Mouse (Mus musculus): ENCODE data around the gene 1700010B08Rik.

1700010B08Rik gene

DNA sequence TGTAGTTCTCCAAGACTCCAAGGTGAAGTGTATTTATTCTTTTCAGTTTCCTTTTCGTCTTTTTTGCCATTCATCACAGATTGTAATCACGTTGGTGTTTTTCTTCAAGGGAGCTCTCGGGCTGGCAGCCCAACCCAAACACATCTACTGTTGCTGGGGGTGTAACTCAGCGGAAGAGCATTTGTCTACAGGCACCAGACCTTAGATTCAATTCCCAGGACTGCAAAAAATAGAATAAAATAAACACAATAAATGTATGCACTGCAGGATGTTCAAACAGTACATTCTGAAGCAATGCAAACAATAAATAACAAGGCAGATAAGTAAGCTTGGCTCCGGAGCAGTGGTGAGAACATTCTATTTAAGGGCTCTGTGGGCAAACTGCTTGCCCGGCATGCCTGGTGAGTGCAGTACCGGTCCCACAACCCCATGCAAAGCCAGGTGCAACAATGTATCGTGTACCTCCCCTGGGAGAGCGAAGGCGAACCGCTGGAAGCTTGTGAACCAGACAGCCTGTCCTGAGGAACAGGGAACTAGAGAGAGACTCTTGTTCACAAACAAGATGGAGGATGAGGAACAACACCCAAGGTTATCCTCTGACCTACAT lies 3.1 kb downstream of the 1700010B08Rik start:
- DNase-seq (ENCODE audit: low read depth, low spot score) = no peak

DNA sequence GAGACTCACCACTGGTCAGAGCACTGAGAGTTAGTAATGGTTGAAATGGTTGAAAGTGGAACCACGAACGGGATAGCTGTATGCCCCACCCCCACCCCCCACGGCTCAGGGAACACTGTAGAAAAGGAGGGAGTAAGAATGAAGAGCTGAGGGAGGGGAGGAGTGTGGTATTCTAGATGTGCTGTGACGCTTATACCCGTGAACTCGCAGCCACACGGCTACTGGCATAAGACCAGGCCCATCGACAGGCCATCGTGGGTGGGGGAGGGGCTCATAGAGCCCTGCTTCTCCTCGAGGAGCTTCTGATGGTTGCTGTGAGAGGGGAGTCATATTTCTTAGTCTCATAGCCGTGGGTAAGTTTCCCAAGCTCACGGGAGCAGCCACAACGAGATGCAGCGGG lies 5.2 kb downstream of the 1700010B08Rik start:
- no peak for DNase-seq (ENCODE audit: low read depth, low spot score)

DNA sequence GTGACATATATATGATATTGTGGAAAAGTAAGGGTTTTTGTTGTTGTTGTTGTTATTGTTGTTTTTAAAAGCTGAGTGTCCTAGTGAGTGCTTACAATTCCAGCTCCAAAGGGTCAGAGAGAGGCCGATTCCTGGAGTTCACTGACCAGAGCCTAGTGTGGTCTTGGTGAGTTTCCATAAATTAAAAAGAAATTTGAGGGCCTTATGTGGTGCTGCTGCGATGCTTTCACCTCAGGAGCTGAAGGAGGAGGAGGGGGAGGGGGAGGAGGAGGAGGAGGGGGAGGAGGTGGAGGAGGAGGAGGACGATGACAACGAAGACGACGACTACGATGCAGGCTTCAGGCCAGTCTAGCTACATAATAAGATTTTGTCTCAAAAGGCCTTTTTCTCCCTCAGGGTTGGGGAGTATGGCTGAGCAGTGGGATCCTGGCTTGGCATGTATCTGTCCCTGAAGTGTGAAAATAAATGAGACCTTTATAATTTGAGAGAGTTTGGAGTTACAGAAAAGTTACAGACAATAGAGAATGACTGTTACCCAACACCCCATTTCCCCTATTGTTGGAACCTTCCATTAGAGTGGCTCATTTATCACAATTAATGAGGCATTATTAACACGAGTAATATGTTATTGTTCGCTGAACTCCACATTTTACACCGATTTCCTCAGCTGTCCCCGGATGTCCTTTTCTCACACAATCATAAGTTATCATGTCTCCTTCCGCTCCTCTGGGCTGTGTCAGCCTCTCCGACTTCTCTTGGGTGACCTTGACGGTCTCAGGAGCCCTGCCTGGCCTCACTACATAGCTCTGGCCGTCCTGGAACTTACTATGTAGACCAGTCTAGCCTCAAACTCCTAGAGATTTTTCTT lies 6.0 kb downstream of the 1700010B08Rik start:
- DNase-seq (ENCODE audit: low read depth, low spot score) = no peak

GRCm38 (mm10) chr2:173725819-173726218 lies 6.6 kb downstream of the 1700010B08Rik start:
- no peak for DNase-seq (ENCODE audit: low read depth, low spot score)

- DNase-seq (ENCODE audit: low read depth, low spot score) = no peak
Observed at GRCm38 (mm10) chr2:173730444-173730966, 11.3 kb downstream of the 1700010B08Rik start.

GRCm38 (mm10) chr2:173734426-173734825 lies 15.2 kb downstream of the 1700010B08Rik start:
- no peak for DNase-seq (ENCODE audit: low read depth, low spot score)

GRCm38 (mm10) chr2:173737222-173737989 lies 18.2 kb downstream of the 1700010B08Rik start, which contains the start of gene Vapb:
Gene Vapb (plus strand): TSS chr2:173737511.
- peak; percentile 98 for DNase-seq (ENCODE audit: low read depth, low spot score)

- DNase-seq (ENCODE audit: low read depth, low spot score) = no peak
Observed at GRCm38 (mm10) chr2:173738232-173738631, 19.0 kb downstream of the 1700010B08Rik start.

DNA sequence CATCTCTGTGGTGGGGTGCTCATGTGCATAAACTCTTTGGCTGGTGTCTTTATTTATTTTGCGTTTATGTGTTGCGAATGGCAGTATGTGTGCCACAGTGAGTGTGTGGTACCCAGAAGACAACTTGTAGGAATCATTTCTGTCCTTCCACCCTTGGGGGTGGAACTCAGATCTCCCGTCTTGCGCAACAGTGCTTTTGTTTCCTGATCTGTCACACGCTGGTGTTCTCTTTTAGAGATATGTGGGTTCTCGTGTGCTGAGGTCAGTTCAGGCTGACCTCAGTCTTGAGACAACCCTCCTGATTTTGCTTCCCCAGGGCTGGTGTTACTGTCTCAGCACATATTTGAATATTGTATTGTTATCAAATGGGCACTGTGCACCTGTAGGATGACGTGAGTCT lies 19.9 kb downstream of the 1700010B08Rik start:
- no peak for DNase-seq (ENCODE audit: low read depth, low spot score)

- no peak for DNase-seq (ENCODE audit: low read depth, low spot score)
Observed at GRCm38 (mm10) chr2:173742090-173742489, 22.9 kb downstream of the 1700010B08Rik start.

- no peak for DNase-seq (ENCODE audit: low read depth, low spot score)
Observed at GRCm38 (mm10) chr2:173742744-173743143, 23.5 kb downstream of the 1700010B08Rik start.

- no peak for DNase-seq (ENCODE audit: low read depth, low spot score)
Observed at GRCm38 (mm10) chr2:173744070-173744815, 25.0 kb downstream of the 1700010B08Rik start.

DNA sequence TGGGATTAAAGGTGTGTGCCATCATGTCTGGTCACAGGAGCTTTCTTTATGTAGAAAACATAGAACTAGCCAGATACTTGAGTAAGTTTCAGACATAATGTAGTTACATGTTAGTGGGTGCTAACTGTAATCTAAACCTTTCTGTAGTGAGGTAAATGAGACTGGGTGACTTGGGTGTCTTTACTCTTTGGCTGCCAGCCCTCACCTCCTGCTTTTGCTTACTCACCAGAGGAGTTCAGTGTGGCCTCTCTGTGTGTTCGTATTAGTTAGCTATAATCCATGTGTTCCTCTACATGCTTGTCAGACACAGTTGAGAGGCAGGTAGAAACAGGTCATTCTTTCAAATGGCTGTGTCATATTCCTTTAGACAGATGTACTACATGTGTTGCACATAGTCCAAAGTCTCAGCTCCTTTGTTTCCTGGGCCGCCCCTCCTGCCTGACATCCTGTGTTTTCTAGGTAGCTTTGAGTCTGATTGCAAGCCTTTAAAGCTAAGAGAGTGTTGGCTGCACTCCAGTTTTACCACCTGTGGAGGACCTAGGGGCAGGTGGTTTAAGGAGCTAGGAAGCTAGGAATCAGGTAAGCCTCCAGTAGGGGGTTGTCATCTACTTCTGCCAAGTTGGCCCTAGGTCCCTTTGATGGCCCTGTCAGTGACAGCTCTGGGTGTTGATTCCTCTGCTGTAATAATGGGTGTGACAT lies 29.9 kb downstream of the 1700010B08Rik start:
- no peak for DNase-seq (ENCODE audit: low read depth, low spot score)

GRCm38 (mm10) chr2:173755433-173756144 lies 36.4 kb downstream of the 1700010B08Rik start:
- DNase-seq (ENCODE audit: low read depth, low spot score) = no peak

- no peak for DNase-seq (ENCODE audit: low read depth, low spot score)
Observed at GRCm38 (mm10) chr2:173757624-173758155, 38.5 kb downstream of the 1700010B08Rik start.

GRCm38 (mm10) chr2:173760607-173761006 lies 41.4 kb downstream of the 1700010B08Rik start:
- no peak for DNase-seq (ENCODE audit: low read depth, low spot score)

GRCm38 (mm10) chr2:173764629-173765028 lies 45.4 kb downstream of the 1700010B08Rik start:
- DNase-seq (ENCODE audit: low read depth, low spot score) = no peak

GRCm38 (mm10) chr2:173767959-173768595 lies 48.9 kb downstream of the 1700010B08Rik start:
- no peak for DNase-seq (ENCODE audit: low read depth, low spot score)

GRCm38 (mm10) chr2:173769183-173769582 lies 50.0 kb downstream of the 1700010B08Rik start:
- no peak for DNase-seq (ENCODE audit: low read depth, low spot score)

Data from retina, adult 2 months (tissue).